Mouse (Mus musculus) forebrain, embryonic 11.5 days (tissue): ENCODE data around the gene Accsl. TPM values are rescaled to one million over a fixed set of nuclear protein-coding genes. Genes with fewer than 3 reads are reported as not detected.

Experiments
- ATAC-seq: fragments of 200-750 bp; cut with Nextera tagmentation; replicated peaks from 2 replicates; pipeline ENCODE4 v1.8.0; 2017; ENCODE audit warnings: moderate TSS enrichment; ENCODE audit not compliant: low FRiP score
- DNase-seq: peaks from one replicate; pipeline ENCODE4 v3.0.0-alpha.2; 2017; ENCODE audit warnings: low spot score
- H3K27ac ChIP-seq: fragments of 300-500 bp; sonication (generic); 2 replicates; pipeline ENCODE4 v1.5.1; 2014; ENCODE audit warnings: low read depth, low read length
- H3K27me3 ChIP-seq: fragments of 300-500 bp; sonication (generic); 2 replicates; pipeline ENCODE4 v1.6.1; 2014; ENCODE audit warnings: mild to moderate bottlenecking, low read length, mixed read lengths; ENCODE audit not compliant: control insufficient read depth, insufficient read depth
- H3K36me3 ChIP-seq: fragments of 300-500 bp; sonication (generic); 2 replicates; pipeline ENCODE4 v1.6.1; 2014; ENCODE audit warnings: mild to moderate bottlenecking, low read length, moderate library complexity, mixed read lengths; ENCODE audit not compliant: control insufficient read depth, insufficient read depth
- H3K4me1 ChIP-seq: fragments of 300-500 bp; sonication (generic); replicated peaks from 2 replicates; pipeline ENCODE4 v1.6.1; 2014; ENCODE audit warnings: low read length, mixed read lengths; ENCODE audit not compliant: control insufficient read depth, insufficient read depth
- H3K4me2 ChIP-seq: fragments of 300-500 bp; sonication (generic); 2 replicates; pipeline ENCODE4 v1.6.1; 2014; ENCODE audit warnings: low read depth, mild to moderate bottlenecking, low read length, moderate library complexity, mixed read lengths; ENCODE audit not compliant: severe bottlenecking
- H3K4me3 ChIP-seq: fragments of 300-500 bp; sonication (generic); 2 replicates; pipeline ENCODE4 v1.5.1; 2014; ENCODE audit warnings: low read depth, low read length
- H3K9ac ChIP-seq: fragments of 300-500 bp; sonication (generic); 2 replicates; pipeline ENCODE4 v1.6.1; 2014; ENCODE audit warnings: low read length
- H3K9me3 ChIP-seq: fragments of 300-500 bp; sonication (generic); 2 replicates; pipeline ENCODE4 v1.6.1; 2016; ENCODE audit warnings: low read length, mixed read lengths; ENCODE audit not compliant: control insufficient read depth
- WGBS: fragments of 180-500 bp; shearing (Covaris S2); extraction: QIAGEN DNeasy Blood & Tissue Kit; methylation state at CpG from one replicate; pipeline ENCODE4 v1.1.7; 2014; 5-methylcytosine and 5-hydroxymethylcytosine counted together
- polyA plus RNA-seq: library from polyadenylated mRNA; unstranded; fragments of >200 nt; fragmentation: Nextera tagmentation; extraction: Ambion mirVana; gene quantifications from 2 replicates; pipeline ENCODE4 v1.2.1, GENCODE M21; 2014

Accsl gene
- polyA plus RNA-seq, 1 experiment from 2014 or later: 0.09 TPM

GRCm38 (mm10) chr2:93871411-93871925 lies 2.5 kb upstream of the Accsl start:
- no peak overlapping the region for H3K4me3 ChIP-seq
- no peak overlapping the region for H3K4me2 ChIP-seq
- DNase-seq (no peak), ATAC-seq (no peak)
- no peaks in the 10 kb centered on the region for H3K27me3 ChIP-seq
- no peaks in the 10 kb centered on the region for H3K9me3 ChIP-seq
- no peak overlapping the region for H3K27ac ChIP-seq
- no peak overlapping the region for H3K9ac ChIP-seq
- H3K36me3 ChIP-seq: no peaks in the 10 kb centered on the region
- WGBS: 88% methylated on average over 4 of the region's 4 CpGs
- peaks cover 7% of the 10 kb centered on the region; the same call in 1 of the 2 replicates for H3K4me1 ChIP-seq

GRCm38 (mm10) chr2:93870842-93871241 lies 1.9 kb upstream of the Accsl start:
- Histone ChIP-seq H3K36me3 (no peaks in the 10 kb centered on the region), H3K27ac (no peak overlapping the region), H3K4me3 (no peak overlapping the region), H3K4me1 (peaks cover 7% of the 10 kb centered on the region; the same call in 1 of the 2 replicates), H3K9ac (no peak overlapping the region), H3K4me2 (no peak overlapping the region), H3K27me3 (no peaks in the 10 kb centered on the region), H3K9me3 (no peaks in the 10 kb centered on the region)
- 41% methylated on average over 4 of the region's 4 CpGs for WGBS
- DNase-seq (peak; percentile 83), ATAC-seq (peak; percentile 63)

GRCm38 (mm10) chr2:93868566-93868965 lies 391 bp downstream of the Accsl start:
- H3K4me2 ChIP-seq: no peak overlapping the region
- DNase-seq (no peak), ATAC-seq (no peak)
- no peaks in the 10 kb centered on the region for H3K36me3 ChIP-seq
- H3K9ac ChIP-seq: no peak overlapping the region
- H3K4me1 ChIP-seq: peaks cover 4% of the 10 kb centered on the region; the same call in 1 of the 2 replicates
- no peak overlapping the region for H3K27ac ChIP-seq
- H3K9me3 ChIP-seq: no peaks in the 10 kb centered on the region
- H3K27me3 ChIP-seq: no peaks in the 10 kb centered on the region
- 83% methylated on average over 11 of the region's 11 CpGs for WGBS
- H3K4me3 ChIP-seq: no peak overlapping the region

- no peak overlapping the region for H3K4me3 ChIP-seq
- no peak for ATAC-seq
- DNase-seq: no peak
- 58% methylated on average over 4 of the region's 4 CpGs for WGBS
- no peak overlapping the region for H3K27ac ChIP-seq
- no peak overlapping the region for H3K9ac ChIP-seq
- H3K4me2 ChIP-seq: no peak overlapping the region
- no peaks in the 10 kb centered on the region for H3K36me3 ChIP-seq
- no peaks in the 10 kb centered on the region for H3K4me1 ChIP-seq
- H3K27me3 ChIP-seq: no peaks in the 10 kb centered on the region
- H3K9me3 ChIP-seq: no peaks in the 10 kb centered on the region
Observed at GRCm38 (mm10) chr2:93863229-93863628, 5.7 kb downstream of the Accsl start.

GRCm38 (mm10) chr2:93858845-93859244 lies 10.1 kb downstream of the Accsl start:
- Histone ChIP-seq H3K36me3 (no peaks in the 10 kb centered on the region), H3K9ac (no peak overlapping the region), H3K27me3 (no peaks in the 10 kb centered on the region), H3K27ac (no peak overlapping the region), H3K4me2 (no peak overlapping the region), H3K9me3 (no peaks in the 10 kb centered on the region), H3K4me1 (no peaks in the 10 kb centered on the region), H3K4me3 (no peak overlapping the region)
- no peak for DNase-seq
- ATAC-seq: no peak
- WGBS: 74% methylated on average over 12 of the region's 12 CpGs

- Histone ChIP-seq H3K27ac (no peak overlapping the region), H3K36me3 (no peaks in the 10 kb centered on the region), H3K27me3 (no peaks in the 10 kb centered on the region), H3K9ac (no peak overlapping the region), H3K4me1 (peaks cover 2% of the 10 kb centered on the region; the same call in 1 of the 2 replicates), H3K4me3 (no peak overlapping the region), H3K4me2 (no peak overlapping the region), H3K9me3 (no peaks in the 10 kb centered on the region)
- no peak for DNase-seq
- no peak for ATAC-seq
- WGBS: 79% methylated on average over 1 of the region's 1 CpGs
Observed at GRCm38 (mm10) chr2:93851303-93851702, 17.7 kb downstream of the Accsl start.

GRCm38 (mm10) chr2:93850317-93850944 lies 18.5 kb downstream of the Accsl start:
- 52% methylated on average over 13 of the region's 13 CpGs for WGBS

GRCm38 (mm10) chr2:93849505-93850089 lies 19.4 kb downstream of the Accsl start, which contains the start of gene Accs:
TSS of gene Accs (minus strand) at chr2:93849943.
- Histone ChIP-seq H3K9me3 (no peaks in the 10 kb centered on the region), H3K4me2 (peak within 1 kb of the TSS; percentile 79), H3K9ac (peak within 1 kb of the TSS; percentile 86), H3K27ac (peak within 1 kb of the TSS; percentile 66), H3K27me3 (no peaks in the 10 kb centered on the region), H3K4me1 (peaks cover 2% of the 10 kb centered on the region; the same call in 1 of the 2 replicates), H3K4me3 (peak within 1 kb of the TSS; percentile 69), H3K36me3 (no peaks in the 10 kb centered on the region)
- under 1% methylated on average over 28 of the region's 28 CpGs for WGBS
- peak; percentile 88 for ATAC-seq
- DNase-seq: peak; percentile 81

More at GRCm38 (mm10) chr2:93850317-93850944, 18.5 kb downstream of the Accsl start:
- Histone ChIP-seq H3K27me3 (no peaks in the 10 kb centered on the region), H3K9ac (no peak overlapping the region), H3K36me3 (no peaks in the 10 kb centered on the region), H3K27ac (no peak overlapping the region), H3K4me3 (peak overlapping the region; percentile 69; the same call in 1 of the 2 replicates), H3K4me2 (peak overlapping the region; percentile 79; the same call in 1 of the 2 replicates), H3K9me3 (no peaks in the 10 kb centered on the region), H3K4me1 (peaks cover 2% of the 10 kb centered on the region; the same call in 1 of the 2 replicates)
- DNase-seq (no peak), ATAC-seq (no peak)
